Mouse (Mus musculus) lung, adult 2 months (tissue): Measurements from ENCODE around the gene Cpd.

Experiments
- CTCF ChIP-seq: fragments of 200-500 bp; IDR thresholded peaks from 2 replicates; pipeline ENCODE4 v1.5.1; 2011; ENCODE audit warnings: mild to moderate bottlenecking, low read length, control low read depth; ENCODE audit not compliant: insufficient read depth
- POLR2A ChIP-seq: fragments of 200-500 bp; IDR thresholded peaks from 2 replicates; pipeline ENCODE4 v1.6.1; 2011; ENCODE audit warnings: low read depth, mild to moderate bottlenecking, control low read depth, low read length, borderline replicate concordance; ENCODE audit errors: extremely low read depth

DNA sequence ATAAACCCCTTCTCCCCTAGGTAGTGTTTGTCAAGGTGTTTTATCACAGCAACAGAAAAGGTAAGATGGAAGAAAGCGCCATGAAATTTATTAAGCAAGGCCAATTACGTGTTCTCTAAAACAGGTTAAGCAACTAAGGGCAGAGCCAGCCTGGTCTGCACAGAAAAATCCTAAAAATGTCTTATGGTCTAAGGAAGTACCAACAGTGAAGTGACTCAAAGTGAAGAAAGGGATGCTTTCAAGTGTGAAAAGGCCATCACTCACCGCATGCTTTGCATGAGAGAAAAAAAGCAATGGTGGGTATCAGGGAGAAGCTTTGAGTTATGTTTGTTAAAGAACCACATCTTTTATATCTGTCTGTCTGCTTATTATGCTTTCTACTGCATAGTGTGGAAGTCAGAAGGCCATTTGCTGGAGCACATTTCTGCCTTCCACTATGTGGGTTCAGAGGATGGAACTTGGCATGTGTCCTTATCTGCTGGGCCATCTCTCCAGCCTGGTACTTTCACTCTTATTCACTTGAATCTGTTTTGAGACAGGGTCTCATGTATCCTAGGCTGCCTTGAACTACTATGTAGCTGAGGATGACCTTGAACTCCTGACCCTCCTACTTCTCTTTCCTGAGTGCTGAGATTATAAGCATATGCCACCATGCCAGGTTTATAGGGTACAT, 39.7 kb downstream of the Cpd start:
- TF ChIP-seq POLR2A (no peak), CTCF (no peak)
